Mouse (Mus musculus): Measurements from ENCODE around the gene Cd47. TPM values are rescaled to one million over a fixed set of nuclear protein-coding genes. Genes with fewer than 3 reads are reported as not detected.

The Cd47 gene
- polyA plus RNA-seq, 1 experiment from 2014 or later: 102 TPM

- Histone ChIP-seq H3K9me3 (ENCODE audit: control insufficient read depth, low read length) (no peaks in the 10 kb centered on the region), H3K27me3 (replicated peaks; ENCODE audit: control insufficient read depth, insufficient read depth, low read length) (no peaks in the 10 kb centered on the region), H3K4me1 (ENCODE audit: control insufficient read depth, insufficient read depth, low read length) (no peaks in the 10 kb centered on the region), H3K4me3 (ENCODE audit: low read depth, low read length) (no peak overlapping the region), H3K36me3 (ENCODE audit: control insufficient read depth, insufficient read depth, low read length) (no peaks in the 10 kb centered on the region), H3K27ac (replicated peaks; ENCODE audit: low read depth, low read length) (no peak overlapping the region), H3K4me2 (ENCODE audit: low read depth, low read length) (no peak overlapping the region), H3K9ac (ENCODE audit: low read depth, low read length) (no peak overlapping the region)
- ATAC-seq (ENCODE audit: low read depth) (no peak), DNase-seq (ENCODE audit: low spot score) (no peak)
- 83% methylated on average over 5 of the region's 5 CpGs for WGBS
Observed at GRCm38 (mm10) chr16:49781556-49782156, 18.7 kb upstream of the Cd47 start.

- Histone ChIP-seq H3K4me2 (ENCODE audit: low read depth, low read length) (no peak overlapping the region), H3K36me3 (ENCODE audit: control insufficient read depth, insufficient read depth, low read length) (no peaks in the 10 kb centered on the region), H3K9me3 (ENCODE audit: control insufficient read depth, low read length) (no peaks in the 10 kb centered on the region), H3K4me3 (ENCODE audit: low read depth, low read length) (no peak overlapping the region), H3K9ac (ENCODE audit: low read depth, low read length) (no peak overlapping the region), H3K4me1 (ENCODE audit: control insufficient read depth, insufficient read depth, low read length) (no peaks in the 10 kb centered on the region), H3K27me3 (replicated peaks; ENCODE audit: control insufficient read depth, insufficient read depth, low read length) (no peaks in the 10 kb centered on the region), H3K27ac (replicated peaks; ENCODE audit: low read depth, low read length) (no peak overlapping the region)
- no peak for DNase-seq (ENCODE audit: low spot score)
- ATAC-seq (ENCODE audit: low read depth): no peak
Observed at GRCm38 (mm10) chr16:49783369-49783768, 17.0 kb upstream of the Cd47 start.

GRCm38 (mm10) chr16:49786116-49786515, 14.2 kb upstream of the Cd47 start:
- H3K4me2 ChIP-seq (ENCODE audit: low read depth, low read length): no peak overlapping the region
- no peaks in the 10 kb centered on the region for H3K4me1 ChIP-seq (ENCODE audit: control insufficient read depth, insufficient read depth, low read length)
- ATAC-seq (ENCODE audit: low read depth) (no peak), DNase-seq (ENCODE audit: low spot score) (no peak)
- no peaks in the 10 kb centered on the region for H3K27me3 ChIP-seq (replicated peaks; ENCODE audit: control insufficient read depth, insufficient read depth, low read length)
- H3K9me3 ChIP-seq (ENCODE audit: control insufficient read depth, low read length): no peaks in the 10 kb centered on the region
- no peaks in the 10 kb centered on the region for H3K36me3 ChIP-seq (ENCODE audit: control insufficient read depth, insufficient read depth, low read length)
- no peak overlapping the region for H3K9ac ChIP-seq (ENCODE audit: low read depth, low read length)
- no peak overlapping the region for H3K27ac ChIP-seq (replicated peaks; ENCODE audit: low read depth, low read length)
- WGBS: 87% methylated on average over 6 of the region's 6 CpGs
- no peak overlapping the region for H3K4me3 ChIP-seq (ENCODE audit: low read depth, low read length)

- H3K9me3 ChIP-seq (ENCODE audit: control insufficient read depth, low read length): no peaks in the 10 kb centered on the region
- no peaks in the 10 kb centered on the region for H3K27me3 ChIP-seq (replicated peaks; ENCODE audit: control insufficient read depth, insufficient read depth, low read length)
- H3K9ac ChIP-seq (ENCODE audit: low read depth, low read length): no peak overlapping the region
- H3K4me3 ChIP-seq (ENCODE audit: low read depth, low read length): no peak overlapping the region
- H3K4me2 ChIP-seq (ENCODE audit: low read depth, low read length): no peak overlapping the region
- no peak overlapping the region for H3K27ac ChIP-seq (replicated peaks; ENCODE audit: low read depth, low read length)
- WGBS: 87% methylated on average over 5 of the region's 5 CpGs
- ATAC-seq (ENCODE audit: low read depth): no peak
- DNase-seq (ENCODE audit: low spot score): no peak
- no peaks in the 10 kb centered on the region for H3K4me1 ChIP-seq (ENCODE audit: control insufficient read depth, insufficient read depth, low read length)
- H3K36me3 ChIP-seq (ENCODE audit: control insufficient read depth, insufficient read depth, low read length): no peaks in the 10 kb centered on the region
Observed at GRCm38 (mm10) chr16:49787714-49788113, 12.6 kb upstream of the Cd47 start.

- no peaks in the 10 kb centered on the region for H3K9me3 ChIP-seq (ENCODE audit: control insufficient read depth, low read length)
Observed at GRCm38 (mm10) chr16:49790575-49791465, 9.5 kb upstream of the Cd47 start.

GRCm38 (mm10) chr16:49792446-49792878, 7.9 kb upstream of the Cd47 start:
- no peak overlapping the region for H3K27ac ChIP-seq (replicated peaks; ENCODE audit: low read depth, low read length)
- no peak for DNase-seq (ENCODE audit: low spot score)
- H3K4me2 ChIP-seq (ENCODE audit: low read depth, low read length): no peak overlapping the region

More at GRCm38 (mm10) chr16:49790575-49791465, 9.5 kb upstream of the Cd47 start:
- Histone ChIP-seq H3K27ac (replicated peaks; ENCODE audit: low read depth, low read length) (no peak overlapping the region), H3K4me1 (ENCODE audit: control insufficient read depth, insufficient read depth, low read length) (no peaks in the 10 kb centered on the region), H3K4me3 (ENCODE audit: low read depth, low read length) (no peak overlapping the region), H3K9ac (ENCODE audit: low read depth, low read length) (no peak overlapping the region), H3K36me3 (ENCODE audit: control insufficient read depth, insufficient read depth, low read length) (no peaks in the 10 kb centered on the region), H3K27me3 (replicated peaks; ENCODE audit: control insufficient read depth, insufficient read depth, low read length) (no peaks in the 10 kb centered on the region), H3K4me2 (ENCODE audit: low read depth, low read length) (no peak overlapping the region)
- DNase-seq (ENCODE audit: low spot score): no peak
- ATAC-seq (ENCODE audit: low read depth): no peak
- 90% methylated on average over 9 of the region's 9 CpGs for WGBS

GRCm38 (mm10) chr16:49793596-49793995, 6.7 kb upstream of the Cd47 start:
- 90% methylated on average over 9 of the region's 9 CpGs for WGBS
- no peak overlapping the region for H3K4me3 ChIP-seq (ENCODE audit: low read depth, low read length)
- no peaks in the 10 kb centered on the region for H3K36me3 ChIP-seq (ENCODE audit: control insufficient read depth, insufficient read depth, low read length)
- no peaks in the 10 kb centered on the region for H3K27me3 ChIP-seq (replicated peaks; ENCODE audit: control insufficient read depth, insufficient read depth, low read length)
- no peak overlapping the region for H3K27ac ChIP-seq (replicated peaks; ENCODE audit: low read depth, low read length)
- H3K4me2 ChIP-seq (ENCODE audit: low read depth, low read length): no peak overlapping the region
- no peaks in the 10 kb centered on the region for H3K9me3 ChIP-seq (ENCODE audit: control insufficient read depth, low read length)
- DNase-seq (ENCODE audit: low spot score): no peak
- H3K4me1 ChIP-seq (ENCODE audit: control insufficient read depth, insufficient read depth, low read length): no peaks in the 10 kb centered on the region
- H3K9ac ChIP-seq (ENCODE audit: low read depth, low read length): no peak overlapping the region
- no peak for ATAC-seq (ENCODE audit: low read depth)

More at GRCm38 (mm10) chr16:49792446-49792878, 7.9 kb upstream of the Cd47 start:
- ATAC-seq (ENCODE audit: low read depth): no peak
- WGBS: 67% methylated on average over 9 of the region's 9 CpGs
- Histone ChIP-seq H3K9ac (ENCODE audit: low read depth, low read length) (no peak overlapping the region), H3K27me3 (replicated peaks; ENCODE audit: control insufficient read depth, insufficient read depth, low read length) (no peaks in the 10 kb centered on the region), H3K4me1 (ENCODE audit: control insufficient read depth, insufficient read depth, low read length) (no peaks in the 10 kb centered on the region), H3K36me3 (ENCODE audit: control insufficient read depth, insufficient read depth, low read length) (no peaks in the 10 kb centered on the region), H3K4me3 (ENCODE audit: low read depth, low read length) (no peak overlapping the region), H3K9me3 (ENCODE audit: control insufficient read depth, low read length) (no peaks in the 10 kb centered on the region)

GRCm38 (mm10) chr16:49796271-49796670, 4.1 kb upstream of the Cd47 start:
- Histone ChIP-seq H3K4me2 (ENCODE audit: low read depth, low read length) (no peak overlapping the region), H3K27me3 (replicated peaks; ENCODE audit: control insufficient read depth, insufficient read depth, low read length) (no peaks in the 10 kb centered on the region), H3K36me3 (ENCODE audit: control insufficient read depth, insufficient read depth, low read length) (no peaks in the 10 kb centered on the region), H3K9me3 (ENCODE audit: control insufficient read depth, low read length) (no peaks in the 10 kb centered on the region), H3K27ac (replicated peaks; ENCODE audit: low read depth, low read length) (no peak overlapping the region), H3K9ac (ENCODE audit: low read depth, low read length) (no peak overlapping the region), H3K4me3 (ENCODE audit: low read depth, low read length) (no peak overlapping the region), H3K4me1 (ENCODE audit: control insufficient read depth, insufficient read depth, low read length) (no peaks in the 10 kb centered on the region)
- ATAC-seq (ENCODE audit: low read depth) (no peak), DNase-seq (ENCODE audit: low spot score) (no peak)
- WGBS: 74% methylated on average over 2 of the region's 2 CpGs
